Mouse (Mus musculus) forebrain, embryonic 10.5 days (tissue): Measurements from ENCODE around the gene BC037034. TPM values are rescaled to one million over a fixed set of nuclear protein-coding genes. Genes with fewer than 3 reads are reported as not detected.

ENCODE experiments used
- DNase-seq: peaks from one replicate; pipeline ENCODE4 v3.0.0-alpha.2; 2017; ENCODE audit warnings: low spot score; ENCODE audit errors: extremely low spot score
- H3K27ac ChIP-seq: fragments of 300-500 bp; sonication (generic); 2 replicates; pipeline ENCODE4 v1.5.1; 2016; ENCODE audit warnings: mild to moderate bottlenecking
- H3K27me3 ChIP-seq: fragments of 300-500 bp; sonication (generic); 2 replicates; pipeline ENCODE4 v1.6.1; 2016; ENCODE audit warnings: mild to moderate bottlenecking; ENCODE audit not compliant: poor library complexity, severe bottlenecking
- H3K36me3 ChIP-seq: fragments of 300-500 bp; sonication (generic); replicated peaks from 2 replicates; pipeline ENCODE4 v1.6.1; 2016; ENCODE audit warnings: mild to moderate bottlenecking, moderate library complexity
- H3K4me1 ChIP-seq: fragments of 300-500 bp; sonication (generic); 2 replicates; pipeline ENCODE4 v1.6.1; 2016
- H3K4me3 ChIP-seq: fragments of 300-500 bp; sonication (generic); 2 replicates; pipeline ENCODE4 v1.5.1; 2016; ENCODE audit warnings: mild to moderate bottlenecking, moderate library complexity
- H3K9me3 ChIP-seq: fragments of 300-500 bp; sonication (generic); 2 replicates; pipeline ENCODE4 v1.6.1; 2016; ENCODE audit warnings: mild to moderate bottlenecking, moderate library complexity
- WGBS: fragments of 180-500 bp; shearing (Covaris S2); methylation state at CpG from one replicate; pipeline ENCODE4 v1.1.7; 2016; 5-methylcytosine and 5-hydroxymethylcytosine counted together
- polyA plus RNA-seq: library from polyadenylated mRNA; unstranded; fragments of >200 nt; fragmentation: Nextera tagmentation; extraction: Ambion mirVana; gene quantifications from 2 replicates; pipeline ENCODE4 v1.2.1, GENCODE M21; 2016

Gene BC037034
- polyA plus RNA-seq, 1 experiment from 2014 or later: 5.5 TPM

DNA sequence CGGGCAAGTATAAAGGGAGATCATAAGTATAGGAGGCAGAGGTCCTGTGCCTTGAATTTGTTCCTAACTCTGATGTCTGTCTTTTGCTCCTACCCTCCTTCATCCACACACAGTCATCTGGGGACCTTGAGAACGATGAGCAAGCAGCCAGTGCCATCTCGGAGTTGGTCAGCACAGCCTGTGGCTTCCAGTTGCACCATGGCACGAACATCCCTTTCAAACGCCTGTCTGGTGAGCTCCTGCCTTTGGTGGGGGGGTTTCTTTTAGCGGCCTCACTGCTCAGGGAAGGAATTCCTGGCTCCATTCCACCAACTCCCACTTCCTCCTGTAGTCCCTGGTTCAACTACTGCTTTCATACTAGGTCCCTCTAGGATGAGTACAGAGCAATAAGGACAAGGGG is 5.3 kb downstream of the BC037034 start:
- 83% methylated on average over 6 of the region's 6 CpGs for WGBS
- peaks cover 52% of the 10 kb centered on the region for H3K36me3 ChIP-seq
- no peaks in the 10 kb centered on the region for H3K9me3 ChIP-seq
- H3K4me3 ChIP-seq: no peak overlapping the region
- peaks cover 42% of the 10 kb centered on the region for H3K4me1 ChIP-seq
- no peak overlapping the region for H3K27ac ChIP-seq
- no peaks in the 10 kb centered on the region for H3K27me3 ChIP-seq
- DNase-seq: no peak

DNA sequence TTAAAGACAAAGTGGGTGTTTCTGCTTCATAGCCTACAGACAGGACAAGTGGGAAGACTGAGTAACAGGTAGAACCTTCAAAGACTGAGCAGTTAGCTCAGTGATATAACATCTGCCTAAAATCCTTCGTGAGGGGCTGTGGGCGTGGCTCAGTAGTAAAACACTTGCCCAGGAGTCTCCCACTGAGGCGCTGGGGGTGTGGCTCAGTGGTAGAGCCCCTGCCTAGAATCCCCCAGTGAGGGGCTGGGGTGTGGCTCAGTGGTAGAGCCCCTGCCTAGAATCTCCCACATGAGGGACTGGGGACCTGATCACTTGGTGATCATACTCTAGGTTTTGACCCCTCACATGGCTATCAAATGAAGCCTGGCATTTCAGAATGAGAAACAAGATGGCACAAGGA is 5.8 kb downstream of the BC037034 start:
- peaks cover 52% of the 10 kb centered on the region for H3K36me3 ChIP-seq
- DNase-seq: no peak
- no peaks in the 10 kb centered on the region for H3K27me3 ChIP-seq
- 93% methylated on average over 3 of the region's 3 CpGs for WGBS
- no peak overlapping the region for H3K27ac ChIP-seq
- no peak overlapping the region for H3K4me3 ChIP-seq
- peaks cover 37% of the 10 kb centered on the region for H3K4me1 ChIP-seq
- H3K9me3 ChIP-seq: no peaks in the 10 kb centered on the region

DNA sequence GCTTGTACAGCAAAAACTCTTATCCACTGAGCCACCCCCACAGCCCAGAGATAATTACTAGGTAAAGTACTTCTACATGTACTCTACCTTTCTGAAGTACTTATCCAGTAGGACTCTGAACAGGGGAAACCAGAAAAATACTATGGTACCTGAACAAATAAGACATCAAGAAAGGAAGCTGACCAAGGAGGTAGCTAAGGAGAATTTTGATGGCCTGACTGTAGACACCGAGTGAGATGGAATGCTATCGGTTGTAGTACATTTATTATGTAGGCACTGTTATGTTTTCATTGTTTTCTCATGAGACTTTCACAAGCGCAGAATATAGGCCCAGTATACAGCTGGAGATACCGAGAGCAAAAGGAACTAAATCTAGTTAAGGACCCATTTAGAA is 6.3 kb downstream of the BC037034 start:
- H3K4me3 ChIP-seq: no peak overlapping the region
- DNase-seq: no peak
- H3K27me3 ChIP-seq: no peaks in the 10 kb centered on the region
- no peak overlapping the region for H3K27ac ChIP-seq
- H3K4me1 ChIP-seq: peaks cover 32% of the 10 kb centered on the region
- H3K36me3 ChIP-seq: peaks cover 52% of the 10 kb centered on the region
- WGBS: 95% methylated on average over 4 of the region's 4 CpGs
- H3K9me3 ChIP-seq: no peaks in the 10 kb centered on the region

DNA sequence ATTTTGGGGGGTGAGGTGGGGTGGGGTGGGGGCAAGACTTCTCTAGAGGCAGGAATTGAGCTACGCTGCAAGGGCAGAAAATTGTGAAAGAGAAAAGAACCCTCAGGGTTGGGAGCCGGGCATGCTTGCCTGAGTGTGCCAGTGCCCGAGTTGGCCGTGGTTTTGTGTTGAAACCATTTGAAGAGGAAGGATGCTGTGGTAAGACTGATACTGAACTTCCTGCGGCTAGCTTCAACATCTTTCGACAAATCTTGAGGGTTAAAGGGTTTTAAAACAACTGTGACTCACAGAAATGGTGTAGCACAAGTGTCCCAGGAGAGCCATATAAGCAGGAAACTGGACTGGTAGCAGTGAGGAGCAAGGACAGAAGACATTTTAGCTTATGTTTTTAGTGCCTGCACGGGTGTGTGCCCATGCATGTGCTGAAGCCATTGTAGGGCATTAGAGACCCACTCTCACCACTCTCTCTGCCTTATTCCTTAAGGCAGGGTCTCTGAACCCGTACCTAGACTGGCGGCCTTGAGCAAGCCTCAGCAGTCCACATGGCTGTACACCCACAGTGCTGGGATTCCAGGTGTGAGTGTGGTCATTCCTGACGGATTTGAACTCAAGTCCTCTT is 6.8 kb downstream of the BC037034 start:
- H3K36me3 ChIP-seq: peaks cover 47% of the 10 kb centered on the region
- no peaks in the 10 kb centered on the region for H3K9me3 ChIP-seq
- H3K27me3 ChIP-seq: no peaks in the 10 kb centered on the region
- no peak overlapping the region for H3K4me3 ChIP-seq
- H3K4me1 ChIP-seq: peaks cover 27% of the 10 kb centered on the region
- H3K27ac ChIP-seq: no peak overlapping the region
- WGBS: 91% methylated on average over 10 of the region's 10 CpGs
- DNase-seq: no peak

DNA sequence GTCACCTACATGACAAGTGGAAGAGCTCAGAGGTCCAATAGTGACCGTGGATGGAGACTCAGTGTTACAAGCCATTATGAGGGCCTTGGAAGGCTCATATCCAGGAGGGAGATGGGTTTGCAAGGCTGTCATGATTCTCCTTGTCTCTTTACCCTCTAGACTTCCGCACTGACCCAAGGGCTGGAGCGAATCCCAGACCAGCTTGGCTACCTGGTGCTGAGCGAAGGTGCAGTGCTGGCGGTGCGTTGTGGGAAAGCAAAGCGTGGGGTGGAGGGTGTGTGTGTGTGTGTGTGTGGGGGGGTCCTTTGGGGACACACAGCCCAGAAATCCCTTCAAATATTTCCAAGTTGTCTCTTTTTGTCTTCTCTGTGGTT is 7.8 kb downstream of the BC037034 start:
- H3K27me3 ChIP-seq: no peaks in the 10 kb centered on the region
- H3K9me3 ChIP-seq: no peaks in the 10 kb centered on the region
- H3K4me3 ChIP-seq: peak overlapping the region; percentile 78
- H3K36me3 ChIP-seq: peaks cover 37% of the 10 kb centered on the region
- H3K4me1 ChIP-seq: peaks cover 23% of the 10 kb centered on the region
- H3K27ac ChIP-seq: peak overlapping the region; percentile 85
- DNase-seq: no peak
- 23% methylated on average over 7 of the region's 7 CpGs for WGBS

DNA sequence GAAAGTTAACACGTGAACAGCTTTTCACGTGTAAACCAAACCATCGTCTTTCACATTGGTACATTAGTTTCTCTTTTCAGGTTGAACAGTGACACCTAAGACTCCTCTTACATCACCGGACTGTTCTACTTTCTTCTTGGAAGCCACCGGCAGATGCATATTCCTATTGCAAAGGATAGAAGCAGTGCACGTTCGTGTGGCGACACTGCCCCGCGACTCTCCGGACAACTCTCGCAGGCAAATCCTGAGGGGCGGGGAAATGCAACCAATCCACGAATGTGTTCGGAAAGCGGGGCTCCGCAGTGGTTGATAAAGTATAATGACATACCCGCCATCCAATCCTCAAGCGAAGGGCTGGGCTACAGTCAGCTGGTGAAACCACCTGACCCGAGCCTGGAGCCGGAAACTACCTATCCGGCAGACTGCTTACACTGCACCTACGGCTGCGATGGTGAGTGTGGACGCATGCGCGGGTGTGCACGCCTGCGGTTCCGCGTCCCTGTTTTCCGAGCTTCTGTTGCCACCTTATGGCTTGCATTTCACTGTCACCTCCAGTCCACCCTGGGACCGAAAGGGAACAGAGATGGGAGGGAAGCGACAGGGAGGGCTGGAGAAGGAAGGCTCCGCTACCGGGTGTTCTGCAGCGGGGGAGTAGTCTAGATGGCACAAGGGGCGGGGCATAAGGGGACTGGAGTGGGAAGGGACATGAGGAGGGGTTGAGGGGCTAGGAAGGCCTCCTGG is 8.3 kb downstream of the BC037034 start, which contains the start of gene Lamtor4:
Gene Lamtor4 (plus strand): TSS at position 130 of the 741 bp plus-strand sequence.
- peak; percentile 91 for DNase-seq
- no peaks in the 10 kb centered on the region for H3K27me3 ChIP-seq
- peak within 1 kb of the TSS; percentile 85 for H3K27ac ChIP-seq
- peak within 1 kb of the TSS; percentile 78 for H3K4me3 ChIP-seq
- peaks cover 31% of the 10 kb centered on the region for H3K36me3 ChIP-seq
- peaks cover 23% of the 10 kb centered on the region for H3K4me1 ChIP-seq
- H3K9me3 ChIP-seq: no peaks in the 10 kb centered on the region
- under 1% methylated on average over 38 of the region's 38 CpGs for WGBS

DNA sequence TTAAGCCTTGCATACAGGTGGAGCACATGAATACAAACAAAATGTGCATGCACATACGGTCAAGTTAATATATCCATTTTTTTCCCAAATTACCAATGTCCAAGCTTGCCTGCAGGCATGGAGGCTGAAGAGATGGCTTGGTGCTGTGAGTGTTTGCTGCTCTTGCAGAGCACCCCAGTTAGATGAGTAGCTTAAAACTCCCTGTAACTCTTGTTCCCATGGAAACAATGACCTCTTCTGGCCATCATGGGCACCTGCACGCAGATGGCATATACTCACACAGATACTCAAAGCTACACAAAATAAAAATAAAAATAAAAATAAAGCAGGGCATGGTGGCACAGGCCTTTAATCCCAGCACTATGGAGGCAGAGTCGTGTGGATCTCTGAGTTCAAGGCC is 10.8 kb downstream of the BC037034 start:
- no peak for DNase-seq
- WGBS: 90% methylated on average over 3 of the region's 3 CpGs
- H3K36me3 ChIP-seq: peaks cover 7% of the 10 kb centered on the region
- no peaks in the 10 kb centered on the region for H3K27me3 ChIP-seq
- no peak overlapping the region for H3K27ac ChIP-seq
- H3K4me1 ChIP-seq: peaks cover 23% of the 10 kb centered on the region
- no peak overlapping the region for H3K4me3 ChIP-seq
- H3K9me3 ChIP-seq: no peaks in the 10 kb centered on the region

DNA sequence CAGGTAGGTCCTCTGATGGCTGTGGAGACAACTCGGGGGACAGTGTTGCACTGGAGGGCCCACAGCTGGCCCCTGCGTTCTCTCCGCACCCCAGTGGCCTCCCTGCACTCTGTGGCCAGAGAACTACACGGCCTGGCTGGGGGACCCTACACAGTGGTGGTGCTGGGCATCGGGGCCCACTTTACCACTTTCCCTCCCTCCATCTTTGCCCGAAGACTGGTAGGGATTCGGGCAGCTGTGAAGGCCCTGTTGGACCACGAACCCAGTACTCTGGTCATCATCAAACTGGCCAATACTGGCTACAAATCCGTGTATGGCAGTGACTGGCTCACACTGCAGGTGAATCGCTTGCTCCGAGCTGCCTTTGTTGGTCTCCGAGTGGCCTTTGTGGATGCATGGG is 12.7 kb downstream of the BC037034 start:
- DNase-seq: no peak
- 87% methylated on average over 12 of the region's 12 CpGs for WGBS
- H3K36me3 ChIP-seq: no peaks in the 10 kb centered on the region
- H3K4me3 ChIP-seq: no peak overlapping the region
- no peaks in the 10 kb centered on the region for H3K9me3 ChIP-seq
- no peak overlapping the region for H3K27ac ChIP-seq
- peaks cover 14% of the 10 kb centered on the region for H3K4me1 ChIP-seq
- H3K27me3 ChIP-seq: no peaks in the 10 kb centered on the region

DNA sequence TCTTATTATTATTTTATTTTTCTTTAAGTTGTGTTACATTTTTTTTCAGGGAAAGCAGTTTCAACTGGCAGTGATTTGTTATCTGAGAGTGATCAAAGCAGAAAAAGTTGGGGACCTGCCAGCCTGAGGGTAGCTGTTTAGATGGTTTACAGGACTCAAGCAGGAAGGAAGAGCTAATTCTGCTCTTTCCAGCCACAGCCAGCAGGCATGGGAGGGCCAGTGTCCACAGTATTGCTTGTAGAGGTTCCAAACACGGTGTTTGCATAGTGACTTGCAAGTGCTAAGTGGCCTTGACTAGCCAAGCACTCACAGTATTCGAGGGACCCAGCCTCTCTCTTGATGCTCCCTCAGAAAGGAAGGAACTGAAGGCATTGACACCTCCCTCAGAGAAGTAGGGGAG is 22.3 kb downstream of the BC037034 start:
- Histone ChIP-seq H3K27ac (no peak overlapping the region), H3K4me1 (no peaks in the 10 kb centered on the region)
- WGBS: 46% methylated on average over 2 of the region's 2 CpGs

DNA sequence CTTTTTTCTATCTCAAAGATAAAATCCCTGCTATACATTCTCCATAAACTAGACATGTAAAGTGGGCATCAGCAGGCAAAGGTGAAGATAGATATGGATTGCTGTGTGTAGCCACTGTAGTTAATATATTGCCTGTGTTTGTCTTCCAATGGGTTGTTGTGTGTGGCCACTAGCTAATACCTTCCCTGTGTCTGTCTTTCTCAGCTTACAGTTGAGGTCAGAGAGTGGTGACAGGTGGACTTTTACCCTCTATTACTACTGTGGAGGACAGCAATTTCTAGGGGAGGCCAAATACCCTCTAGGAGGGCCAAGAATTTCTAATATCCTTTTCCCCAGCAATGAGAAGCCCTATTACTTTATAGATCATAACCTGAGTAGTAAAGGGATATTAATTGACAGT is 29.6 kb downstream of the BC037034 start:
- H3K27ac ChIP-seq: no peak overlapping the region
- no peak overlapping the region for H3K4me3 ChIP-seq
- DNase-seq: no peak
- no peaks in the 10 kb centered on the region for H3K27me3 ChIP-seq
- peaks cover 5% of the 10 kb centered on the region for H3K4me1 ChIP-seq
- no peaks in the 10 kb centered on the region for H3K36me3 ChIP-seq
- H3K9me3 ChIP-seq: no peaks in the 10 kb centered on the region

More for the DNA sequence above, 22.3 kb downstream of the BC037034 start:
- no peaks in the 10 kb centered on the region for H3K36me3 ChIP-seq
- H3K9me3 ChIP-seq: no peaks in the 10 kb centered on the region
- no peak for DNase-seq
- no peaks in the 10 kb centered on the region for H3K27me3 ChIP-seq
- H3K4me3 ChIP-seq: no peak overlapping the region

DNA sequence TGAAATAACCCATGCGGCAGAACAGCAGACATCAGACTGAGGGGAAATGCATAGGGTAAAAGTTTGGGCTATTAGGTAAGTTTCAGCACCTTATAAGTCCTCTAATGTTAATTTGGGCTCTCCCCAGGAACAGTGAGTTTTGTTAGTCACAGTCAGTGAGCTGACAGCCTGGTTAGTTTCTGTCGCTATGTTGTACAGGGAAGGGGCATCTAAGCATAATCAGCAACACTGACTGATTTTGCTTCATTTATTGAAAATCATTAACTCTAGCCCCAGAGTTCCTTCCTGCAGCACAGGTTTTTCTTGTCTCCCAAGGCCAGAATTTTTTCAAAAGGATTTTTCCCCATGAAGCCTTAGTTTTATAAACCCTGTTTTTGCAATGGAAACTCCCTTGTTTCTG is 30.1 kb downstream of the BC037034 start:
- no peaks in the 10 kb centered on the region for H3K27me3 ChIP-seq

DNA sequence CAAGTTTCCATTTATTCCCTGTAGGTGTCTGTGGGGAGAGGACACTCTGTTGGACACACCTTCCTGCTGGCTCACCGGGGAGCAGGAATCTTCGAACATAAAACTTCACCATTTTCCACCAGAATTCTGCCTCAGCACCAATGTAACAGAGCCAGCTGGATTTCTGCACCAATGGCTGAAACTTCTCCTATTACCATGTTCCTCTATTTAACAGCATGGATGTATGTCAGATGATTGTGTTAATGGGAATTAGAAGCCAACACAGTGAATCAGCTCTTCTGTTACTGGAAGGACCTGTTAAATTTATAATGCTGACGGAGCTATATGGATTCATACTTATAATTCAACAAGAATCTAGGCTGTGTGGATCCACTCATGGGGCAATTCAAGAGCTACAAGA is 34.3 kb downstream of the BC037034 start:
- no peak for DNase-seq
- no peaks in the 10 kb centered on the region for H3K9me3 ChIP-seq
- peaks cover 5% of the 10 kb centered on the region for H3K4me1 ChIP-seq
- no peak overlapping the region for H3K27ac ChIP-seq
- no peak overlapping the region for H3K4me3 ChIP-seq
- H3K27me3 ChIP-seq: no peaks in the 10 kb centered on the region
- H3K36me3 ChIP-seq: no peaks in the 10 kb centered on the region
- 93% methylated on average over 3 of the region's 3 CpGs for whole genome bisulfite sequencing

More for the DNA sequence above, 30.1 kb downstream of the BC037034 start:
- WGBS: 85% methylated on average over 2 of the region's 2 CpGs
- no peak overlapping the region for H3K27ac ChIP-seq
- DNase-seq: no peak
- no peaks in the 10 kb centered on the region for H3K36me3 ChIP-seq
- H3K9me3 ChIP-seq: no peaks in the 10 kb centered on the region
- H3K4me3 ChIP-seq: no peak overlapping the region
- H3K4me1 ChIP-seq: peaks cover 5% of the 10 kb centered on the region

DNA sequence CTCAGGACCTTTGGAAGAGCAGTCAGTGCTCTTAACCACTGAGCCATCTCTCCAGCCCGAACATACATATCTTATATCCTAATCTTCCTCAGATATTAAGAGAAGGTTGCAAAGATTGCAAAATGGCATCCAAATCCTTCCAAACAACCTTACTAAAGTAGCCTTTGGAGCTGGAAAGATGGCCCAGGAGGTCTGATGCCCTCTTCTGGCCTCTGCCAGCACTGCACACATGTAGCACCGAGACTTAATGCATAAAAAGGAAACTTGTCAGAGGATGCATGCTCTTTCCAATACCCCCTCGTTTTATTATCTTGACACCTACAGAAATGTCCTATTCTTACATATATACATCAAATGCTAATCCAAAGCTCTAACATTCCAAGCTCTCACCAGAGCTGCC is 35.8 kb downstream of the BC037034 start:
- H3K9me3 ChIP-seq: no peaks in the 10 kb centered on the region
- no peak overlapping the region for H3K27ac ChIP-seq
- H3K4me1 ChIP-seq: peaks cover 5% of the 10 kb centered on the region
- 58% methylated on average over 3 of the region's 3 CpGs for WGBS
- no peaks in the 10 kb centered on the region for H3K27me3 ChIP-seq
- no peaks in the 10 kb centered on the region for H3K36me3 ChIP-seq
- DNase-seq: no peak
- no peak overlapping the region for H3K4me3 ChIP-seq
